Mouse (Mus musculus): ENCODE measurements around the gene Pde4a.

DNA sequence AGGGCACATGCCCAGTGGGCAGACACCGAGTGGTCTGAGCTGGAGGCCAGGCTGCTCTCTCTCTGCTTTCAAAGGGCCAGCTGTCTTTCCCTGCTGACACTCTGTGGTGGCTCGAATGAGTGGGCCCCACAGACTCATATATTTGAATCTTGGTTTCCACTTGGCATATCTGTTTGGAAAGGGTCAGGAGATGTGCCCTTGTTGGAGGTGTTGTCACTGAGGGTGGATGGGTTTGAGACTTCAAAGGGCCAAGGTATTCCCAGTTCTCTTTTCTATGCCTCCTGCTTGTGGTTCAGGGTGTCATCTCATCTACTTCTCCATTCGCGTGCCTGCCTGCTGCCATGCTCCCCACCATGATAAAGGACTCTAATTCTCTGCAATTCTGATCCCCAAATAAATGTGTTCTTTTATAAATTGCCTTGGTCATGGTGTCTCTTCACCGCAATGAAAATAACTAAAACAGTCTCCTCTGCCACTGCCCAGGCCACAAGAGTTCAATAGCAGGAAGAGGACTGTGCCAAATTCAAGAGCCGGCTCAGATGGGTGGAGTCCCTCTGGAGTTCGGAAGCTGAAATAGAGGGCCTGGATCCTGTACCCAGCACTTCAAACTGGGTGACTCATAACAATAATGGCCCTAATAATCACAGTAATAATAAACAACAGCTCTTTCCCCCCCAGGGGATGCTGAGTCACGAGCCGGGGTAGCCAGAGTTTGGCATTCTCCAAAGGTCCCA lies 30.8 kb upstream of the Pde4a start:
- TF ChIP-seq CTCF (IDR thresholded peaks at IDR 0.05; ENCODE audit: low read depth) (no peak), EP300 (optimal IDR thresholded peaks at IDR 0.05) (no peak)
